Mouse (Mus musculus): ENCODE measurements around the gene Sspn.

- TF ChIP-seq GATA1 (IDR thresholded peaks at IDR 0.05; ENCODE audit: low read length) = no peak
- TF ChIP-seq TAL1 (IDR thresholded peaks at IDR 0.05; ENCODE audit: low read length) = no peak
Measured at GRCm38 (mm10) chr6:145972107-145972506, 40.7 kb downstream of the Sspn start.
